Mouse (Mus musculus) forebrain, embryonic 16.5 days (tissue): ENCODE data around the gene Gm3173. TPM values are rescaled to one million over a fixed set of nuclear protein-coding genes. Genes with fewer than 3 reads are reported as not detected.
"Not testable (repeated sequence)": the region's sequence is repeated elsewhere in the genome, so short reads cannot be mapped to it uniquely, and the experiment has no call there.

Experiments
- ATAC-seq: fragments of 200-750 bp; cut with Nextera tagmentation; 2 replicates; pipeline ENCODE4 v1.8.0; 2017; ENCODE audit warnings: mild to moderate bottlenecking, moderate library complexity
- H3K27ac ChIP-seq: fragments of 300-500 bp; sonication (generic); 2 replicates; pipeline ENCODE4 v1.5.1; 2014; ENCODE audit warnings: low read length, control low read depth
- H3K27me3 ChIP-seq: fragments of 300-500 bp; sonication (generic); replicated peaks from 2 replicates; pipeline ENCODE4 v1.6.1; 2014; ENCODE audit warnings: low read length; ENCODE audit not compliant: control insufficient read depth, insufficient read depth
- H3K36me3 ChIP-seq: fragments of 300-500 bp; sonication (generic); 2 replicates; pipeline ENCODE4 v1.6.1; 2014; ENCODE audit not compliant: control insufficient read depth, insufficient read depth
- H3K4me1 ChIP-seq: fragments of 300-500 bp; sonication (generic); replicated peaks from 2 replicates; pipeline ENCODE4 v1.6.1; 2014; ENCODE audit warnings: low read length; ENCODE audit not compliant: control insufficient read depth, insufficient read depth
- H3K4me2 ChIP-seq: fragments of 300-500 bp; sonication (generic); 2 replicates; pipeline ENCODE4 v1.6.1; 2014; ENCODE audit warnings: mild to moderate bottlenecking, low read length, control low read depth
- H3K4me3 ChIP-seq: fragments of 300-500 bp; sonication (generic); replicated peaks from 2 replicates; pipeline ENCODE4 v1.5.1; 2014; ENCODE audit warnings: mild to moderate bottlenecking, low read length, control low read depth
- H3K9ac ChIP-seq: fragments of 300-500 bp; sonication (generic); replicated peaks from 2 replicates; pipeline ENCODE4 v1.6.1; 2014; ENCODE audit warnings: low read depth, low read length, control low read depth
- H3K9me3 ChIP-seq: fragments of 300-500 bp; sonication (generic); 2 replicates; pipeline ENCODE4 v1.6.1; 2016; ENCODE audit warnings: low read length; ENCODE audit not compliant: control insufficient read depth
- WGBS: fragments of 180-500 bp; shearing (Covaris S2); extraction: QIAGEN DNeasy Blood & Tissue Kit; methylation state at CpG from one replicate; pipeline ENCODE4 v1.1.7; 2014; 5-methylcytosine and 5-hydroxymethylcytosine counted together
- polyA plus RNA-seq: library from polyadenylated mRNA; unstranded; fragments of >200 nt; fragmentation: Nextera tagmentation; extraction: Ambion mirVana; gene quantifications from 2 replicates; pipeline ENCODE4 v1.2.1, GENCODE M21; 2015

Gene Gm3173
- 2.4 TPM in 1 of 2 replicates, not detected in the other for polyA plus RNA-seq

- not testable (repeated sequence) for H3K9me3 ChIP-seq, H3K27ac ChIP-seq, H3K4me1 ChIP-seq, H3K4me2 ChIP-seq, ATAC-seq, H3K9ac ChIP-seq, H3K27me3 ChIP-seq, H3K36me3 ChIP-seq, H3K4me3 ChIP-seq
These were observed at the start of gene Gm3173 for GRCm38 (mm10) chr14:4430692-4431091. TSS of gene Gm3173 (plus strand) at chr14:4430992.

DNA sequence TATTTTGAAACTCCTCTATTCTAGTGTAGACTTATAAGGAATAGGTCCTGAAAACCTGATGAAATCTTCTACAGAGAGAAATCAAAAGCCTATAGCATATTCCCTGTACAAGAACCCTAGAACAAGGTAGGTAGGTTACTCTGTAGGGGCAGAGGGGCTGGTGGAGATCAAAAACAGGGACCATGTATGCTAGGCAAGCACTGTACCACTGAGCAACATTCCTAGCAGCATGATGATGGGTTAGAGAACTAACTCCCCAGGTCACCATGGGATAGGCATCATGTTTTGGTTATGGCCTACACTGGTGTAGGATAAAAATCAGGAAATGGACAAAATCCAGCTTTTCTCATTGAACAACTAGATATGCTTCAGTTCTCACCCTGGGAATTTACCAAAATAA, 45.2 kb upstream of the Gm3173 start:
- not testable (repeated sequence) for ATAC-seq, H3K36me3 ChIP-seq, H3K4me3 ChIP-seq, H3K4me2 ChIP-seq, H3K27me3 ChIP-seq, H3K9ac ChIP-seq, H3K9me3 ChIP-seq, H3K4me1 ChIP-seq, H3K27ac ChIP-seq

GRCm38 (mm10) chr14:4392841-4393530, 37.8 kb upstream of the Gm3173 start:
- H3K9ac ChIP-seq, H3K36me3 ChIP-seq, ATAC-seq, H3K27ac ChIP-seq, H3K4me1 ChIP-seq, H3K4me3 ChIP-seq, H3K4me2 ChIP-seq, H3K27me3 ChIP-seq, H3K9me3 ChIP-seq: not testable (repeated sequence)
- WGBS: 100% methylated on average over 1 of the region's 6 CpGs

GRCm38 (mm10) chr14:4397226-4397625, 33.6 kb upstream of the Gm3173 start, which contains the start of gene Gm3159:
TSS of gene Gm3159 (plus strand) at chr14:4397526.
- H3K27ac ChIP-seq, H3K36me3 ChIP-seq, ATAC-seq, H3K9me3 ChIP-seq, H3K4me2 ChIP-seq, H3K4me3 ChIP-seq, H3K9ac ChIP-seq, H3K4me1 ChIP-seq, H3K27me3 ChIP-seq: not testable (repeated sequence)
- 57% methylated on average over 1 of the region's 3 CpGs for WGBS

DNA sequence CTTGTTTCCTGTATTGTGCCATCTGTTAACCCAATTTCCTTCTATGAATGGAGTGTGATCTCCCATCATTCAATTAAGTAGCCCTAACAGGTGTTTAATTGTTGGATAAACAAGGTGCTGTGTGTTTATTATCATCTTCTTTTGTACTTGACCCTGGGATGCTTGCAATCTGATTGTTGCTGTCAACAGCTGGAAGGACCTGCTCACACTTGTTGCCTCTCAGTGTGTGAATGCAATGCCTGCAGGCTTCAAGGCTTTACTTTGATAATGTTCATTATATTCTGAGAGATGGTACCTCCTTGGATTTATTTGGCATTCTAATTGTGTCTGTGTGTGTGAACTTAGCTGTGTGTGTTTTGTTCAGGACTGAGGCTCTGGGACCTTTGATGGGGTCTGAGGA, 32.2 kb upstream of the Gm3173 start:
- H3K27ac ChIP-seq, H3K9ac ChIP-seq, H3K4me2 ChIP-seq, H3K9me3 ChIP-seq, H3K36me3 ChIP-seq, H3K4me1 ChIP-seq, ATAC-seq, H3K27me3 ChIP-seq, H3K4me3 ChIP-seq: not testable (repeated sequence)

DNA sequence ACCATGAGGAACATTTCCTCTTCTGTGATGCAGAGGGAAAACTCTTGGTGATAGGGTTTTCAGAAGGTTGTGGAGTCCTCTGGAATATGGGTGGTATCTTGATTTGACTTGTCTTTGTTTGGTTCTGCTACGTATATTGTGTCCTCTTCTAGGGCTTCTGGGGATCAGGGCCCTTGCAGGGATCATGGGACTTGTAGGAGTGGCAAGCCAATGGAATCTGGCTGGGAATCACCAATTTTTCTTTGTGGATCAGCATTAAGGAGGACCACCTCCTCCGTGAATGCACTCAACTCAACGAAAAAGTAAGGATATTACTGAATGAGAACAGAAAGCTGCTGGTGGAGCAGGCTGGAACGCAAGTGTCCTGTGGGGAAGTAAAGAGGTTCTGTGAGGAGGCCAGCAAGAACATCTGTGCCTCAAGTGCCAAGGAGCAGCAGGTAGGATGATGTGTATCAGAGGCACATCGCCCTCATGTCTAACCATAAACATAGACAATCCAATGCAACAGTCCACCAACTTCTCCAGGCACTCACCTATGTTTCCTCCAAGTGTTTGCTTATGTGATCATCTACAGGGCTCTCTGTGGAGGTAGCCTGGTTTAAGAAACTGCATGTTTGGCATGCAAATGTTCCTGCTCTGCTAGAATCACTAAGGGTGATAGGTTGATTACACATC, 30.5 kb upstream of the Gm3173 start:
- H3K9ac ChIP-seq, H3K4me2 ChIP-seq, H3K36me3 ChIP-seq, H3K27me3 ChIP-seq, ATAC-seq, H3K4me3 ChIP-seq, H3K9me3 ChIP-seq, H3K4me1 ChIP-seq, H3K27ac ChIP-seq: not testable (repeated sequence)
- WGBS: 95% methylated on average over 5 of the region's 5 CpGs

DNA sequence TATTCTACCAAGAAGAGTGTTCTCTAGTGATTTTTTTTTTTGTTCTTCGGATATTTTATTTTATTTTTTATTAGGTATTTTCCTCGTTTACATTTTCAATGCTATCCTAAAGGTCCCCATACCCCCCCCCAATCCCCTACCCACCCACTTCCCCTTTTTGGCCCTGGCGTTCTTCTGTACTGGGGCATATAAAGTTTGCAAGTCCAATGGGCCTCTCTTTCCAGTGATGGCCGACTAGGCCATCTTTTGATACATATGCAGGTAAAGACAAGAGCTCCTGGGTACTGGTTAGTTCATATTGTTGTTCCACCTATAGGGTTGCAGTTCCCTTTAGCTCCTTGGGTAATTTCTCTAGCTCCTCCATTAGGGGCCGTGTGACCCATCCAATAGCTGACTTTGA, 29.5 kb upstream of the Gm3173 start:
- WGBS: 81% methylated on average over 4 of the region's 5 CpGs
- H3K27ac ChIP-seq, ATAC-seq, H3K4me3 ChIP-seq, H3K36me3 ChIP-seq, H3K4me1 ChIP-seq, H3K4me2 ChIP-seq, H3K9me3 ChIP-seq, H3K27me3 ChIP-seq, H3K9ac ChIP-seq: not testable (repeated sequence)

DNA sequence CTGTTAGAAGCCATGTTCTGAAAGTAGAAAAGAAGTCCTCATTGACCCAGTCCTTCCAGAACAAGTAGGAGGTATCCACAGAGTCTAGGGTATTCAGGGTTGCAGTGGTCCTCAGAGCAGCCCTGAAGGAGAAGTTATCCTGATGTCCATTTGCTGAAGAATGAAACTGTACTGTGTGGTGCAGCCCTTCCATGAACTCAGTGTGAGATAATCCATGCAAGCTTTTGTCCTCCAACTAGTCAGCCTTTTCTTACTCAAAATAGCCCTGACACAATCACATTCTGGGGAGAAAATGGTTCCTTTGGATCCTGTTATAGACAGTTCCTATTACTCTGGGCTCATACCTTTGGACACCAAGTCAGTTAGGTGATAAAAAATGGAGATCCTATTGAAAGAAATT, 27.0 kb upstream of the Gm3173 start:
- H3K4me3 ChIP-seq, H3K36me3 ChIP-seq, H3K9ac ChIP-seq, H3K4me2 ChIP-seq, H3K27ac ChIP-seq, H3K27me3 ChIP-seq, ATAC-seq, H3K4me1 ChIP-seq, H3K9me3 ChIP-seq: not testable (repeated sequence)

GRCm38 (mm10) chr14:4409939-4410338, 20.9 kb upstream of the Gm3173 start:
- WGBS: 80% methylated on average over 1 of the region's 1 CpGs
- not testable (repeated sequence) for ATAC-seq, H3K4me1 ChIP-seq, H3K4me3 ChIP-seq, H3K36me3 ChIP-seq, H3K9me3 ChIP-seq, H3K9ac ChIP-seq, H3K4me2 ChIP-seq, H3K27ac ChIP-seq, H3K27me3 ChIP-seq
